Mouse (Mus musculus) adipocyte (in vitro differentiated cells): ENCODE results near the gene Gm45234.
"Not testable (repeated sequence)": the region's sequence is repeated elsewhere in the genome, so short reads cannot be mapped to it uniquely, and the experiment has no call there.

Source experiments
- DNase-seq: peaks from one replicate; pipeline ENCODE4 v3.0.0-alpha.2; 2016; ENCODE audit warnings: low spot score

The Gm45234 gene

GRCm38 (mm10) chr6:124755831-124756595, at the start of gene Gm45234, which contains the start of gene Atn1:
TSS of gene Gm45234 (minus strand) at chr6:124756021.
TSS of gene Atn1 (minus strand) at chr6:124756524.
- peak; percentile 76 for DNase-seq

- no peak for DNase-seq
Observed at GRCm38 (mm10) chr6:124804341-124804740, 48.5 kb upstream of the Gm45234 start.

- DNase-seq, result not testable (repeated sequence)
Observed at GRCm38 (mm10) chr6:124803691-124804090, 47.9 kb upstream of the Gm45234 start.

GRCm38 (mm10) chr6:124803061-124803460, 47.2 kb upstream of the Gm45234 start:
- no peak for DNase-seq

GRCm38 (mm10) chr6:124802400-124802799, 46.6 kb upstream of the Gm45234 start:
- DNase-seq, result not testable (repeated sequence)

- DNase-seq, result no peak
Observed at GRCm38 (mm10) chr6:124796200-124796599, 40.4 kb upstream of the Gm45234 start.

GRCm38 (mm10) chr6:124795781-124796180, 40.0 kb upstream of the Gm45234 start:
- DNase-seq, result no peak

- DNase-seq, result no peak
Observed at GRCm38 (mm10) chr6:124791911-124792310, 36.1 kb upstream of the Gm45234 start.

- DNase-seq, result no peak
Observed at GRCm38 (mm10) chr6:124790121-124790520, 34.3 kb upstream of the Gm45234 start.

GRCm38 (mm10) chr6:124789519-124789918, 33.7 kb upstream of the Gm45234 start:
- DNase-seq, result no peak

GRCm38 (mm10) chr6:124787722-124788121, 31.9 kb upstream of the Gm45234 start:
- no peak for DNase-seq

- DNase-seq, result no peak
Observed at GRCm38 (mm10) chr6:124786756-124787420, 31.1 kb upstream of the Gm45234 start.

- peak; percentile 58 for DNase-seq
Observed at GRCm38 (mm10) chr6:124782436-124782835, 26.6 kb upstream of the Gm45234 start.

GRCm38 (mm10) chr6:124780917-124781316, 25.1 kb upstream of the Gm45234 start:
- no peak for DNase-seq

GRCm38 (mm10) chr6:124779984-124780416, 24.2 kb upstream of the Gm45234 start:
- no peak for DNase-seq

GRCm38 (mm10) chr6:124779222-124779983, 23.6 kb upstream of the Gm45234 start, which contains the start of gene Lrrc23:
TSS of gene Lrrc23 (minus strand) at chr6:124779727.
- DNase-seq, result no peak

- no peak for DNase-seq
Observed at GRCm38 (mm10) chr6:124770511-124770910, 14.7 kb upstream of the Gm45234 start.

- no peak for DNase-seq
Observed at GRCm38 (mm10) chr6:124770013-124770412, 14.2 kb upstream of the Gm45234 start.

GRCm38 (mm10) chr6:124769101-124769765, 13.4 kb upstream of the Gm45234 start, which contains the start of gene Eno2:
TSS of gene Eno2 (minus strand) at chr6:124769673.
- no peak for DNase-seq

- DNase-seq, result no peak
Observed at GRCm38 (mm10) chr6:124768704-124769044, 12.9 kb upstream of the Gm45234 start.

- DNase-seq, result no peak
Observed at GRCm38 (mm10) chr6:124767920-124768703, 12.3 kb upstream of the Gm45234 start.
